Mouse (Mus musculus): ENCODE data around the gene Cdk5. TPM values are rescaled to one million over a fixed set of nuclear protein-coding genes. Genes with fewer than 3 reads are reported as not detected.

The Cdk5 gene
- polyA plus RNA-seq, 1 experiment from 2014 or later: 102 TPM

DNA sequence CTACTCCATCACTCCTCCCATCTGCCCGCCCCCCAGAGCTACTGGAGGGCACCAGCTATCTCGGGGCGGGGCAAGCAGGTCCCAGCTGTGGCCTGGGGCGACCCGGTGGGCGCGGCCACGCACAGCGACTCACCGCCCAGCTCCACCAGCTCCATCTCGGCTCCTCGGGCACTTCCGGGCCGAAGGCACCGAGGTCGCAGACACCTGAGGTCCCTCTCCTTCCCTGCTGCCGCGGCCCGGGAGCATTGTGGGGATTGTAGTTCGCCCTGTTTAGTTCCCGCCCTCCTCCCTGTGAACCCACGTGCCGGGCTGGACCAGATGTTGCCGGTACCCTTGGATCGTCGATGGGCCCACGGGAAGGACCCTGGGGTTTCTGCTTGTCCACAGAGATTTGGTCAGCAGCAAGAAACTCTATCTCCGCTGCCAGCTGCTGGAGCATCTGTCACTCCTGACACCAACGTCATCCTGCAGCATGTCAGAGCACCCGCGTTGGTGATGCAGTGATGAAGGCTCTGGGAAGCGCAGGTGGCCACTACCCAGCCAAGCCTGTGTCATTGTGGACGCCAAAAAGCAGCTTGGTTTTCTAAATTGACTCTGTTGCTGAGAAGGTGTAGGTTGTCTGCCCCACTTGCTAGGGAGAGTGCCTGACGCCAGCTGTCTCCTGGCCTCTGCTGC lies 24.4 kb upstream of the Cdk5 start, which contains the start of gene Tmub1:
TSS of gene Tmub1 (minus strand) at position 231 of the 675 bp plus-strand sequence.
- peak; percentile 34; the same call in 1 of the 2 replicates for ATAC-seq (ENCODE audit: low read depth)
- H3K4me1 ChIP-seq (replicated peaks): peaks cover 48% of the 10 kb centered on the region
- WGBS: 2% methylated on average over 34 of the region's 34 CpGs

DNA sequence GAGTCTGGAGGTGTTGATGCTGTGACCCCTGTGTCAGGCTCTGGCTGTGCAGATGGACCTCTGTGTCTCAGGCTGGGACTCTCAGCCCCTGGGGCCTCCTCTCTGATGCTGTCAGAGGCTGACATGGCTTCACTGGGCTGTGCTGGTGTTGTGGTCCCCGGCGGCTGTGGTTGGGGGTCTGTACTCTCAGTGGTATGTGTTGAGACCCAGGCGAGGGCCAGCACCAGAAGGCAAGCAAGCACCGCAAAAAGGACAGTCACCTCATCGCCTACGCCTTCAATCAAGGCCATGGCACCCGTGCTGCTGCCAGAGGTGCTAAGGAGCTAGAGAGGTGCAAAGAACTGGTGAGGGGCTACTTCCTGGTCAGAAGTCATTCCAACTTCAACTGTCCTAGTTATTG lies 23.3 kb upstream of the Cdk5 start:
- Histone ChIP-seq H3K4me2 (peak overlapping the region; percentile 87), H3K36me3 (peaks cover 22% of the 10 kb centered on the region), H3K9ac (no peak overlapping the region), H3K4me3 (peak overlapping the region; percentile 70), H3K27me3 (no peaks in the 10 kb centered on the region), H3K27ac (replicated peaks) (no peak overlapping the region), H3K4me1 (replicated peaks) (peaks cover 47% of the 10 kb centered on the region), H3K9me3 (no peaks in the 10 kb centered on the region)
- no peak for ATAC-seq (ENCODE audit: low read depth)
- 89% methylated on average over 7 of the region's 7 CpGs for WGBS

More for the DNA sequence above, 24.4 kb upstream of the Cdk5 start, which contains the start of gene Tmub1:
- H3K4me2 ChIP-seq: peak within 1 kb of the TSS; percentile 87
- no peaks in the 10 kb centered on the region for H3K27me3 ChIP-seq
- no peaks in the 10 kb centered on the region for H3K9me3 ChIP-seq
- H3K4me3 ChIP-seq: peak within 1 kb of the TSS; percentile 70
- peaks cover 11% of the 10 kb centered on the region for H3K36me3 ChIP-seq
- peak within 1 kb of the TSS; percentile 75 for H3K27ac ChIP-seq (replicated peaks)
- peak within 1 kb of the TSS; percentile 79 for H3K9ac ChIP-seq

DNA sequence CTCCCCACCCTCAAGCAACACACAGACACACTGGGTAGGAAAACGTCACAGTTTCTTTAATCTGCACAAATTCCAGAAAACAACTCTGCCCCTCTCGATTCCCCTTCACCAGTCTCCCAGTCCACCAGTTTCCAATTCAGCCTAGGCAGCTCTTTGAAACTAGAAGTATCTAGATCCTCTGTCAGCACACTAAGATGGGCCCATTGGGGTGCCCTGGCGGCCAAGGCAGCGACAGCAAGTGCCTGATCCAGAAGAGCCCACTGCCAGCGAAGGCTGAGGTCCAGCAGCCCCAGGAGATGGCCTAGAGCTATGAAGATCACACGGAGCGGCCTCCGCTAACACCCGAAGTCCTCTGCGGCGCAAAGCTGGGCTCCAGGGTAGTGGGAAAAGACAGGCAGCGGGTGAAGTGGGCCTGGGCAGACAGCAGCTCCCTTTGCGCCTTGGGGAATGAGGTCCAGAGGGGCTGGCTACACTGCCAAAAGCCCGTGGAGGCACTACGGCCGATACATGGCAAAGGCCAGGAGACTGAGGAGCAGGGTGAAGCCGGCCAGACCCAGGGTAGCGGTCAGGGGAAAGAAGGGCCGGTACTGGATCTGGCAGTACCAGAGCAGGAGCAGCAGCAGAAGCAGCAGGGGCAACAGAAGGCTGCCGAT lies 22.2 kb upstream of the Cdk5 start:
- Histone ChIP-seq H3K27me3 (no peaks in the 10 kb centered on the region), H3K4me3 (peak overlapping the region; percentile 86), H3K27ac (replicated peaks) (peak overlapping the region; percentile 89), H3K4me2 (peak overlapping the region; percentile 97), H3K36me3 (peaks cover 33% of the 10 kb centered on the region), H3K4me1 (replicated peaks) (peaks cover 38% of the 10 kb centered on the region), H3K9ac (peak overlapping the region; percentile 92), H3K9me3 (no peaks in the 10 kb centered on the region)
- WGBS: 57% methylated on average over 20 of the region's 20 CpGs
- ATAC-seq (ENCODE audit: low read depth): 0 out of 2 replicates have a peak, but pooled peaks have one; percentile 4

DNA sequence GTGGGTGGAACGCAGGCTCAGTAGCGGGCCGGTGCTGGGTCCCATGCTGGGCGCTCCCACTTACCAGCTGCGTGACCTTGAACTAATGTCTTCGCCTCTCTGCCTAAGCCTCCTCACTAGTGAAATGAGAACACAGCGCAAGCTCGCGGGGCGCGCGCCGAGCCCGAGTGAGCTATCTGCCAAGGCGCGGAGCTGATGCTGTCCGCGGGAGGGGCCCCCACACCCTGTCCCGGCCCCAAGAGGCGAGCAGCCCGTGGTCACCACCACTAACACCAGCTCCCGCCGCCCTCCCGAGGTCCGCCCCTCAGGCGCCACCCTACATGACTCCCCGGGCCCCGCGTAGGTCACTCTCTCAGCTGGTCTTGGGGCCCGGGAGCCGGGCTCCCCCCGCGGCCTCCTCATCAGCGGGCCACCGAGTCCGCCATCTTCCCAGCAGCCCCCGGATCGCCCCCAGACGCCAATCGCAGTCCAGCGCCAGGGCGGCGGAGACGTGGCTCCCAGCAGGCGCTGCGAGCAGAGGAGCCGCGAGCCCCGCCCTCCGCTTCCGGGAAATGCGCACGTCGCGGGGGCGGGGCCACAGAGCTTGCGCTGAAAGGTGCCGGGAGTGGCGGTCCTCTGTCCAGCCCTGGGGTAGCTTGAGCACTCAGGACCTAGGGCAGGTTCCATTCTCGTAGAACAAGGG lies 21.6 kb upstream of the Cdk5 start, which contains the start of gene Fastk:
TSS of gene Fastk (minus strand) at position 542 of the 682 bp plus-strand sequence.
- Histone ChIP-seq H3K4me3 (peak within 1 kb of the TSS; percentile 86), H3K9ac (peak within 1 kb of the TSS; percentile 92), H3K4me2 (peak within 1 kb of the TSS; percentile 97), H3K27me3 (no peaks in the 10 kb centered on the region), H3K36me3 (peaks cover 39% of the 10 kb centered on the region), H3K27ac (replicated peaks) (peak within 1 kb of the TSS; percentile 89), H3K9me3 (no peaks in the 10 kb centered on the region), H3K4me1 (replicated peaks) (peaks cover 38% of the 10 kb centered on the region)
- ATAC-seq (ENCODE audit: low read depth): peak; percentile 79
- WGBS: under 1% methylated on average over 60 of the region's 60 CpGs

DNA sequence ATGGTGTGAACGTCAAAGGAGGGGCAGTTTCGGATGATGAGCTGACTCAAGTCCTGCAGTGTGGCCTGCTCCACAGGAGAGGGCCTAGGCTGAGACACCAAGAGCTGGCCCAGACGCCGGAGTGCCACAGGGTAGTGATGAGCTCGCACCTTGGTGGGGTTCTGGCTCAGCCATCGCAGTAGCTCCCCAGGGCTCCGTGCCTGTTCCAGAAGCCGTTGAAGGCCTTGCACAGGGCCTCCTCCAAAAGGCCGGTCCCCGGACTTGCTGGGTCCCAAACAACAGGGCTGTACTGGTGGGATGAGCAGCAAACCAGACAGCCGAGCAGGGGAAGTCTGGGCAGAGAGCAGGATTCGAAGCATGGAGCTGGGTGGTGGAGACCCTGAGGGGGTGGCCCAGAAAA lies 20.6 kb upstream of the Cdk5 start:
- WGBS: 87% methylated on average over 12 of the region's 12 CpGs
- Histone ChIP-seq H3K4me2 (peak overlapping the region; percentile 97), H3K27ac (replicated peaks) (peak overlapping the region; percentile 89; the same call in 1 of the 2 replicates), H3K9ac (peak overlapping the region; percentile 92), H3K9me3 (no peaks in the 10 kb centered on the region), H3K4me3 (peak overlapping the region; percentile 86), H3K27me3 (no peaks in the 10 kb centered on the region), H3K36me3 (peaks cover 49% of the 10 kb centered on the region), H3K4me1 (replicated peaks) (peaks cover 38% of the 10 kb centered on the region)
- ATAC-seq (ENCODE audit: low read depth): no peak

DNA sequence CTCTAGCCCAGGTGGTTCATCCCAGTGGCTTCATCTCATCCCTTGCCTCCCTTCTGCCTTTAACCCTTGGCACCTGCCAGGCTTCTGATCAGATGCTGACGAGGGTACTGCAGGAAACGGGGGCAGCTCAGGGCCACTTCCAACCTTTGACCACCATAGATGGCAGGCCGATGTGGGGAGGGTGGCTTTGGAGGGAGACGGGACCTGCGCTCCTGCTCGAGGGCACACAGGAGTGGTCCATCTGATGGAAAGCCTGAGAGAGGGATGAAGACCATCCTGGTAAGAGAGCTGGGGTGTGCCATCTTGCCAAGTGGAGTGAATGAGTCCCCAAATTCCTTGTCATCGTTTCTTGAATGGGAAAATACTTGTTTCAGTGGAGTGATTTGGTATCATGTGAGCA lies 19.9 kb upstream of the Cdk5 start:
- Histone ChIP-seq H3K9ac (no peak overlapping the region), H3K27ac (replicated peaks) (no peak overlapping the region), H3K9me3 (no peaks in the 10 kb centered on the region), H3K4me1 (replicated peaks) (peaks cover 38% of the 10 kb centered on the region), H3K27me3 (no peaks in the 10 kb centered on the region), H3K4me2 (no peak overlapping the region), H3K4me3 (no peak overlapping the region), H3K36me3 (peaks cover 54% of the 10 kb centered on the region)
- ATAC-seq (ENCODE audit: low read depth): no peak
- WGBS: 88% methylated on average over 7 of the region's 7 CpGs

DNA sequence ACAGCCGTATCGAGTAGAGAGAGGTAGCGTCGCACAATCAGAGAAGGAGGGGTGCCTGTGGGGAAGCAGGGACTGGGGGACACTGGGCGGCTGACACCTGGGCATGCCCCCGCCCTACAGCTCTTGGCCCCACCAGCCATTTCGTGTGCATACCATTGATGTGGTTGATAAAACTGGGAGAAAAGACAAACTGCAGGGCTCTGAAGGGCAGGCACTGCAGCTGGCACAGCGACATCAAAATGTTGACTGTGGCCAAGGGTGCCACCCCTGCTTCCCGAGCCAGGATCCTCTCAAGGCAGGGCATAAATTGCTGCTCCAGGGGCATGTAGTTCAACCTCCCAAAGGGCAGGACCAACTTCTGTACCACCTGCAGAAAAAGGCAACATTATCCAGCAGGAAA lies 18.7 kb upstream of the Cdk5 start:
- Histone ChIP-seq H3K4me3 (no peak overlapping the region), H3K27ac (replicated peaks) (no peak overlapping the region), H3K4me2 (no peak overlapping the region), H3K9me3 (no peaks in the 10 kb centered on the region), H3K9ac (no peak overlapping the region), H3K27me3 (no peaks in the 10 kb centered on the region), H3K36me3 (peaks cover 56% of the 10 kb centered on the region), H3K4me1 (replicated peaks) (peaks cover 28% of the 10 kb centered on the region)
- 86% methylated on average over 9 of the region's 9 CpGs for WGBS
- no peak for ATAC-seq (ENCODE audit: low read depth)

DNA sequence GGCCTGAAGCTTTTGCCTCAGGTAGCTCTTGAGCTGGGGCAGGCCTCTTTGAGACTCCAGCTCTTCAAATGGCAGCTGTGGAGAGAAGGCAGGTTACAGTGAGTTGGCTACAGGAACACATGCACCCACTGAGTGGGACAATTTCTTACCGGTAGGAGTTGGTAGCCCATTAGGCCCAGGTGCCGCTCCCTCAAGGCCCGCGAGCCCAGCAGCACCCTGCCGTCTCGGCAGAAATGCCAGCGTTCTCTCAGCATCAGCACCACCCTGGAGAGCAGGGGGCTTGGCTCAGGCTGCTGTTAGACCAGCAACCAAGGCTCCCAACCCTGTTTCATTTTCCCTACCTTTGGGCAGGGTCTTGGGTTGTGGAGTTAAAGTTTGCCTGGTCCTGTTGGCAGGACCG lies 17.9 kb upstream of the Cdk5 start:
- WGBS: 93% methylated on average over 8 of the region's 8 CpGs
- no peak overlapping the region for H3K4me2 ChIP-seq
- no peak overlapping the region for H3K9ac ChIP-seq
- peaks cover 58% of the 10 kb centered on the region for H3K36me3 ChIP-seq
- no peak overlapping the region for H3K4me3 ChIP-seq
- no peaks in the 10 kb centered on the region for H3K9me3 ChIP-seq
- no peak for ATAC-seq (ENCODE audit: low read depth)
- no peak overlapping the region for H3K27ac ChIP-seq (replicated peaks)
- H3K27me3 ChIP-seq: no peaks in the 10 kb centered on the region
- H3K4me1 ChIP-seq (replicated peaks): peaks cover 21% of the 10 kb centered on the region

DNA sequence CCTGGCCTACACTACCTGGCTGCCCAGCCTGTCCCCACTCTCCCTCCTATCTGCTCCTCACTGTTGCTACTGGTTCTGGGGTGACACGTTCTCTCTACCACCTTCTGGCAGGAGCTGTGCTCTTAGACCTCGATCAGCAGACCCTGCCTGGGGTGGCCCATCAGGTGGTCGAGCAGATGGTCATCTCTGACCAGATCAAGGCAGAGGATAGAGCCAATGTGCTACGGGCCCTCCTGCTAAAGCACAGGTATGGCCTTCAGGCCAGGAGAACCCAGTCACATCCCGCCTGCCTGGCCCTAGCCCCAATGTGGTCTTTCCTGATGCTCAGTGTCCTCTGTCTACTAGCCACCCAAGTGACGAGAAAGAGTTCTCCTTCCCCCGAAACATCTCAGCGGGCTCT lies 10.7 kb upstream of the Cdk5 start:
- Histone ChIP-seq H3K9ac (no peak overlapping the region), H3K36me3 (peaks cover 76% of the 10 kb centered on the region), H3K4me2 (no peak overlapping the region), H3K27ac (replicated peaks) (no peak overlapping the region), H3K27me3 (no peaks in the 10 kb centered on the region), H3K4me1 (replicated peaks) (no peaks in the 10 kb centered on the region), H3K4me3 (no peak overlapping the region), H3K9me3 (no peaks in the 10 kb centered on the region)
- ATAC-seq (ENCODE audit: low read depth): no peak
- WGBS: 93% methylated on average over 8 of the region's 8 CpGs

DNA sequence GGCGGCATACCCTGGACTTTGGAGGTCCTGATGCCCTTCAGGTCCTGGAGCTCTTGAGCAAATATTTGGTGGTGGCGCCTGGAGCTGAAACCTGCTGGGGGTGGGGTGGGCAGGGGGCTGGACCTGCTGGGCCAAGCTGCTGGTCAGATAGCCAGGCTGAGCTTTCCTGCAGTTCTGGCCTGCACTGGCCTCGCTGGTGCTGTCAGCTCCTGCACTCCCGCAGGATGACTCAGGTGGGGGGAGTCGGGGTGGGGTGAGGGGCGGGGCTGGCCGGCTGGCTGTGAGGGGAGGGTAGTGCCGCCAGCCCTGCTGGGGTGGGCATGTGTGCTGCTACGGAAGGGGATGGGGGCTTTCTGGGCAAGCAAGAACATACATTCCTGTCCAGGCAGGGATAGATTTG lies 5.3 kb upstream of the Cdk5 start:
- WGBS: 13% methylated on average over 9 of the region's 9 CpGs
- Histone ChIP-seq H3K4me2 (no peak overlapping the region), H3K9me3 (no peaks in the 10 kb centered on the region), H3K9ac (peak overlapping the region; percentile 43), H3K36me3 (peaks cover 41% of the 10 kb centered on the region), H3K4me3 (no peak overlapping the region), H3K27ac (replicated peaks) (no peak overlapping the region), H3K27me3 (peaks cover 15% of the 10 kb centered on the region; the same call in 1 of the 2 replicates), H3K4me1 (replicated peaks) (peaks cover 46% of the 10 kb centered on the region)
- ATAC-seq (ENCODE audit: low read depth): no peak

DNA sequence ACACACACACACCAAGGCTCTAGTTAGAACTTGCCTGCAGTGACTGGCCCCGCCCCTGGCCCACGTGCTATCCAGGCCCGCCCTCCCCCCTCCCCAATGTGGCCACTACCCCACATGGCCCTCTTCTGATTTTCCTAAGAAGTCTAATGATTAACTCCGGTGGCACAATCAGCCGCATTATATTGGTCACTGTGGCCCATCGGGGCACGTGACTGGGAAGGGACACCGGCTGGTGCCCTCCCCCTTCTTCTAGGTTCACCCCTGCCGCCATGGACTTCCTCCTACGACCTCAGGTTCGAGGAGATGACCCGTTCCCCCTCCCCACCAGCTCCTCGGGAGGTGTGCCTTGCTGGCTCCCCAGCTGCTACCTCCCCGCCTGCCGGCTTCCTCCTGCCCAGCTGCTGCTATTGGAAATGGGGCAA lies 4.7 kb upstream of the Cdk5 start:
- H3K9ac ChIP-seq: peak overlapping the region; percentile 43
- peaks cover 15% of the 10 kb centered on the region; the same call in 1 of the 2 replicates for H3K27me3 ChIP-seq
- H3K27ac ChIP-seq (replicated peaks): no peak overlapping the region
- peak overlapping the region; percentile 22 for H3K4me2 ChIP-seq
- H3K4me1 ChIP-seq (replicated peaks): peaks cover 48% of the 10 kb centered on the region
- ATAC-seq (ENCODE audit: low read depth): no peak
- H3K9me3 ChIP-seq: no peaks in the 10 kb centered on the region
- WGBS: 7% methylated on average over 15 of the region's 15 CpGs
- H3K36me3 ChIP-seq: peaks cover 35% of the 10 kb centered on the region
- H3K4me3 ChIP-seq: no peak overlapping the region

DNA sequence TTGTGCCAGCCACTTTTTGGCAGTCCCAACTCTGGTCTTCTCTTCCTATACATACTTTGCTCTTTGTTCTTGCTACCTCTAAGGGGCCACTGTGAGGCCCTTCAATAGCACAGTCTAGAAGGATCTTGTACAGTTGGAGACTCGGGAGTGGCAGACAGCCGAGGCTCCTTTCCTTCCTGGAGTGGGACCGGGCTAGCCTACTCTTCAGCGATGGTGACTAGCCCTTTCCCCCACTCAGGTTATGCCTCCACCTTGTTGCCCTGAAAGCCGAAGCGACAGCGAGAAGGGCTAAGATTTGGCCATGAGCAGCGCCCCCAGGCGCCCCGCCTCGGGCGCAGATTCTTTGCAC lies 3.9 kb upstream of the Cdk5 start:
- H3K9ac ChIP-seq: 0 out of 2 replicates have a peak overlapping the region, but pooled peaks have one; percentile 22
- no peak overlapping the region for H3K27ac ChIP-seq (replicated peaks)
- peaks cover 15% of the 10 kb centered on the region; the same call in 1 of the 2 replicates for H3K27me3 ChIP-seq
- H3K4me2 ChIP-seq: peak overlapping the region; percentile 85
- H3K36me3 ChIP-seq: peaks cover 27% of the 10 kb centered on the region
- peaks cover 55% of the 10 kb centered on the region for H3K4me1 ChIP-seq (replicated peaks)
- 20% methylated on average over 12 of the region's 12 CpGs for WGBS
- no peak for ATAC-seq (ENCODE audit: low read depth)
- H3K4me3 ChIP-seq: no peak overlapping the region
- H3K9me3 ChIP-seq: no peaks in the 10 kb centered on the region
